In the genomic region with DNA sequence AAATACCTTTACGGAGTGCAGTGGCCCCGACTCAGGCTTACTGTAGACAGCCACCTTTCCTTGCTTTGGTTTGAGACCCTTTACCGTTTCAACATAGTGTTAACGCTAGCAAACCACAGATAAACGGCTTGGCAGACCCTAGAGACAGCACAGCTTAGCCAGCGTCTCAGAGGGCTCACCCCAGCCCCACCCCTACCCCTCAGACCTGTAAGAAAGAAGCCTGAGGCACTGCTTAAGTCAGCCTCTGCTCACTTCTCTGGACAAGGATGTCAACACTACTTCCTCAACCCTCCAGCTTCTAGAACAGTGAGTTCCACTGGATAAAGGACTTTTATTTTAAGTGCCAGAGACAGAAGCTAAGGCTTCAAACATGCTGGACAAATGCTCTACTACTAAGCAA, we compare ENCODE assay signal across 13 mouse cellular contexts. TPM values are rescaled to one million over a fixed set of nuclear protein-coding genes. Genes with fewer than 3 reads are reported as not detected.
DNase-seq lines count a peak whose midpoint lies in the region; ATAC-seq lines count a peak whose summit lies in the region.
"Had no signal": no experiment of that assay in that cellular context is flagged by ENCODE, and none has a peak within 500 bp of the region (broad histone marks: within the 10 kb centered on the region; RNA-seq: fewer than 3 reads in every experiment).

No protein-coding gene starts in this region.

- H3K9ac ChIP-seq in heart, embryonic 16.5 days (ENCODE audit: low read length) = peak overlapping the region; percentile 38; the same call in 1 of the 2 replicates
- H3K9ac ChIP-seq in midbrain, embryonic 11.5 days (ENCODE audit: low read length) = no peak overlapping the region
- H3K9ac ChIP-seq in midbrain, embryonic 16.5 days (ENCODE audit: low read depth, low read length) = no peak overlapping the region
- H3K9ac ChIP-seq in hindbrain, embryonic 13.5 days = 0 out of 2 replicates have a peak overlapping the region, but pooled peaks have one; percentile 15
- H3K9ac ChIP-seq: limb, embryonic 15.5 days had no signal

- peaks cover 10% of the 10 kb centered on the region for H3K4me1 ChIP-seq in heart, embryonic 16.5 days (ENCODE audit: control insufficient read depth, insufficient read depth, low read length)
- H3K4me1 ChIP-seq in midbrain, embryonic 11.5 days (ENCODE audit: control insufficient read depth, insufficient read depth, low read length) = peaks cover 7% of the 10 kb centered on the region
- H3K4me1 ChIP-seq in midbrain, embryonic 16.5 days (ENCODE audit: control insufficient read depth, insufficient read depth, low read length) = peaks cover 12% of the 10 kb centered on the region
- peaks cover 26% of the 10 kb centered on the region for H3K4me1 ChIP-seq in hindbrain, embryonic 13.5 days (replicated peaks)

- no peak overlapping the region for H3K4me3 ChIP-seq in heart, embryonic 16.5 days (ENCODE audit: low read length)
- no peak overlapping the region for H3K4me3 ChIP-seq in midbrain, embryonic 11.5 days (ENCODE audit: low read depth, low read length)
- H3K4me3 ChIP-seq in midbrain, embryonic 16.5 days (ENCODE audit: low read depth, low read length) = no peak overlapping the region
- no peak overlapping the region for H3K4me3 ChIP-seq in hindbrain, embryonic 13.5 days
- H3K4me3 ChIP-seq: heart, adult 2 months; limb, embryonic 15.5 days had no signal

- peak overlapping the region; percentile 5 for H3K4me2 ChIP-seq in heart, embryonic 16.5 days (ENCODE audit: low read depth, low read length)
- no peak overlapping the region; the same call in 1 of the 2 replicates for H3K4me2 ChIP-seq in midbrain, embryonic 11.5 days
- H3K4me2 ChIP-seq in midbrain, embryonic 16.5 days (ENCODE audit: low read length) = no peak overlapping the region
- no peak overlapping the region for H3K4me2 ChIP-seq in hindbrain, embryonic 13.5 days
- H3K4me2 ChIP-seq: limb, embryonic 15.5 days had no signal

- ATAC-seq in heart, embryonic 16.5 days (replicated peaks; ENCODE audit: extremely low read depth, insufficient read depth, low FRiP score) = no peak; the same call in 1 of the 2 replicates
- no peak for ATAC-seq in midbrain, embryonic 11.5 days (ENCODE audit: low FRiP score)
- ATAC-seq in midbrain, embryonic 16.5 days = no peak
- no peak for ATAC-seq in hindbrain, embryonic 13.5 days (ENCODE audit: low FRiP score)

- H3K36me3 ChIP-seq in heart, embryonic 16.5 days (ENCODE audit: control insufficient read depth, insufficient read depth) = no peaks in the 10 kb centered on the region
- H3K36me3 ChIP-seq in midbrain, embryonic 11.5 days (ENCODE audit: control insufficient read depth, insufficient read depth, low read length) = no peaks in the 10 kb centered on the region
- no peaks in the 10 kb centered on the region for H3K36me3 ChIP-seq in midbrain, embryonic 16.5 days (ENCODE audit: control insufficient read depth, insufficient read depth, low read length)
- no peaks in the 10 kb centered on the region for H3K36me3 ChIP-seq in hindbrain, embryonic 13.5 days
- H3K36me3 ChIP-seq: limb, embryonic 15.5 days had no signal

- H3K9me3 ChIP-seq in heart, embryonic 16.5 days (replicated peaks; ENCODE audit: control insufficient read depth, low read length) = no peaks in the 10 kb centered on the region
- H3K9me3 ChIP-seq in midbrain, embryonic 11.5 days (ENCODE audit: control insufficient read depth, low read length) = no peaks in the 10 kb centered on the region
- no peaks in the 10 kb centered on the region for H3K9me3 ChIP-seq in midbrain, embryonic 16.5 days (replicated peaks; ENCODE audit: control insufficient read depth, low read length, poor library complexity, severe bottlenecking)
- no peaks in the 10 kb centered on the region for H3K9me3 ChIP-seq in hindbrain, embryonic 13.5 days
- H3K9me3 ChIP-seq: limb, embryonic 15.5 days had no signal

- 25% methylated on average over 6 of the region's 6 CpGs for WGBS in heart, embryonic 16.5 days
- 21% methylated on average over 6 of the region's 6 CpGs for WGBS in midbrain, embryonic 11.5 days
- 25% methylated on average over 6 of the region's 6 CpGs for WGBS in midbrain, embryonic 16.5 days
- WGBS in hindbrain, embryonic 13.5 days = 23% methylated on average over 6 of the region's 6 CpGs

- H3K27me3 ChIP-seq in heart, embryonic 16.5 days (ENCODE audit: control insufficient read depth, insufficient read depth, low read length) = no peaks in the 10 kb centered on the region; the same call in 1 of the 2 replicates
- H3K27me3 ChIP-seq in midbrain, embryonic 11.5 days (ENCODE audit: control insufficient read depth, insufficient read depth, low read length) = no peaks in the 10 kb centered on the region; the same call in 1 of the 2 replicates
- no peaks in the 10 kb centered on the region for H3K27me3 ChIP-seq in midbrain, embryonic 16.5 days (ENCODE audit: control insufficient read depth, insufficient read depth, low read depth, low read length)
- no peaks in the 10 kb centered on the region for H3K27me3 ChIP-seq in hindbrain, embryonic 13.5 days
- H3K27me3 ChIP-seq: limb, embryonic 15.5 days had no signal

- no peak for DNase-seq in heart, adult 18-20 months
- peak; percentile 81 for DNase-seq in midbrain, embryonic 11.5 days (ENCODE audit: low spot score, missing footprints)
- DNase-seq in cerebellum, postnatal 36 days = no peak
- DNase-seq in layer of hippocampus, adult 9-10 months (ENCODE audit: low spot score) = no peak
- DNase-seq: cerebellum, adult 8-10 months; heart, adult 2 months; layer of hippocampus, postnatal 36 days; thymus, postnatal 25 days had no signal

- H3K27ac ChIP-seq in heart, embryonic 16.5 days (ENCODE audit: low read length) = peak overlapping the region; percentile 43; the same call in 1 of the 2 replicates
- H3K27ac ChIP-seq in midbrain, embryonic 11.5 days (ENCODE audit: low read depth, low read length) = no peak overlapping the region
- H3K27ac ChIP-seq in midbrain, embryonic 16.5 days (ENCODE audit: low read length) = no peak overlapping the region
- H3K27ac ChIP-seq in hindbrain, embryonic 13.5 days = peak overlapping the region; percentile 1; the same call in 1 of the 2 replicates
- H3K27ac ChIP-seq: heart, adult 2 months; limb, embryonic 15.5 days had no signal

RNA-seq across cellular contexts. Expression of a gene that starts 2.2 kb away (rescaled TPM):
- polyA plus RNA-seq in heart, embryonic 16.5 days (2015; fragmentation: Nextera tagmentation; extraction: Ambion mirVana) = 1.1 and 1.7 TPM in 2 replicates
- 1 to 10 TPM in 1 of 2 experiments, under 1 TPM in 1; 0.60 to 2.4 TPM for total RNA-seq in heart, adult 18-20 months (2021)
- polyA plus RNA-seq in midbrain, embryonic 11.5 days (2014; fragmentation: Nextera tagmentation; extraction: Ambion mirVana) = 0.52 and 0.78 TPM in 2 replicates
- 0.53 and 0.75 TPM in 2 replicates for polyA plus RNA-seq in midbrain, embryonic 16.5 days (2015; fragmentation: Nextera tagmentation; extraction: Ambion mirVana)
- 0.48 and 0.63 TPM in 2 replicates for polyA plus RNA-seq in hindbrain, embryonic 13.5 days (2015; fragmentation: Nextera tagmentation; extraction: Ambion mirVana)
- total RNA-seq: layer of hippocampus, postnatal 36 days; monocyte, adult 5-6 weeks had no signal

RNA-seq across cellular contexts. Expression of a gene that starts 32.0 kb away (rescaled TPM):
- polyA plus RNA-seq in heart, embryonic 16.5 days (2015; fragmentation: Nextera tagmentation; extraction: Ambion mirVana) = 91.6 and 93.2 TPM in 2 replicates
- total RNA-seq in heart, adult 18-20 months (2021) = 10 to 100 TPM; 27.9 to 36.1 TPM
- polyA plus RNA-seq in midbrain, embryonic 11.5 days (2014; fragmentation: Nextera tagmentation; extraction: Ambion mirVana) = 76.8 and 88.0 TPM in 2 replicates
- 114 and 124 TPM in 2 replicates for polyA plus RNA-seq in midbrain, embryonic 16.5 days (2015; fragmentation: Nextera tagmentation; extraction: Ambion mirVana)
- 119 and 128 TPM in 2 replicates for polyA plus RNA-seq in hindbrain, embryonic 13.5 days (2015; fragmentation: Nextera tagmentation; extraction: Ambion mirVana)

RNA-seq across cellular contexts. Expression of a gene that starts 58.1 kb away (rescaled TPM):
- 3.7 and 3.9 TPM in 2 replicates for polyA plus RNA-seq in heart, embryonic 16.5 days (2015; fragmentation: Nextera tagmentation; extraction: Ambion mirVana)
- total RNA-seq in heart, adult 18-20 months (2021) = 1 to 10 TPM; 1.0 to 2.5 TPM
- polyA plus RNA-seq in midbrain, embryonic 11.5 days (2014; fragmentation: Nextera tagmentation; extraction: Ambion mirVana) = 20.6 and 23.2 TPM in 2 replicates
- 21.0 and 26.0 TPM in 2 replicates for polyA plus RNA-seq in midbrain, embryonic 16.5 days (2015; fragmentation: Nextera tagmentation; extraction: Ambion mirVana)
- 17.3 and 17.9 TPM in 2 replicates for polyA plus RNA-seq in hindbrain, embryonic 13.5 days (2015; fragmentation: Nextera tagmentation; extraction: Ambion mirVana)

RNA-seq across cellular contexts. Expression of a gene that starts 58.4 kb away (rescaled TPM):
- 0.21 TPM in 1 of 2 replicates, not detected in the other for polyA plus RNA-seq in heart, embryonic 16.5 days (2015; fragmentation: Nextera tagmentation; extraction: Ambion mirVana)
- total RNA-seq in heart, adult 18-20 months (2021) = under 1 TPM; 0.52 to 0.64 TPM
- polyA plus RNA-seq in midbrain, embryonic 11.5 days (2014; fragmentation: Nextera tagmentation; extraction: Ambion mirVana) = 0.29 and 0.40 TPM in 2 replicates
- 0.44 and 0.60 TPM in 2 replicates for polyA plus RNA-seq in midbrain, embryonic 16.5 days (2015; fragmentation: Nextera tagmentation; extraction: Ambion mirVana)
- 0.30 and 0.35 TPM in 2 replicates for polyA plus RNA-seq in hindbrain, embryonic 13.5 days (2015; fragmentation: Nextera tagmentation; extraction: Ambion mirVana)

Comparison
In these comparisons a context has a peak if more than half of its experiments do, and no peak if none do; other contexts are left out.
1. H3K27ac ChIP-seq: peak in heart, embryonic 16.5 days (single experiment) and hindbrain, embryonic 13.5 days (single experiment); none in midbrain, embryonic 11.5 days (single experiment) and midbrain, embryonic 16.5 days (single experiment).
2. H3K9ac ChIP-seq: peak in heart, embryonic 16.5 days (single experiment) and hindbrain, embryonic 13.5 days (single experiment); none in midbrain, embryonic 11.5 days (single experiment) and midbrain, embryonic 16.5 days (single experiment).